Mouse (Mus musculus) forebrain, postnatal 0 days (tissue): ENCODE measurements around the gene Txnrd2. TPM values are rescaled to one million over a fixed set of nuclear protein-coding genes. Genes with fewer than 3 reads are reported as not detected.

ENCODE experiments used
- ATAC-seq: fragments of 200-750 bp; cut with Nextera tagmentation; 2 replicates; pipeline ENCODE4 v1.8.0; 2017; ENCODE audit warnings: mild to moderate bottlenecking, moderate library complexity
- DNase-seq: peaks from one replicate; pipeline ENCODE4 v3.0.0-alpha.2; 2015
- H3K27ac ChIP-seq: fragments of 300-500 bp; sonication (generic); 2 replicates; pipeline ENCODE4 v1.5.1; 2014; ENCODE audit warnings: low read depth, mild to moderate bottlenecking, antibody characterized with exemption, low read length, moderate library complexity, mixed read lengths
- H3K27me3 ChIP-seq: fragments of 300-500 bp; sonication (generic); 2 replicates; pipeline ENCODE4 v1.6.1; 2014; ENCODE audit warnings: mild to moderate bottlenecking, low read length, mixed read lengths; ENCODE audit not compliant: insufficient read depth
- H3K36me3 ChIP-seq: fragments of 300-500 bp; sonication (generic); 2 replicates; pipeline ENCODE4 v1.6.1; 2014; ENCODE audit warnings: mild to moderate bottlenecking, moderate library complexity; ENCODE audit not compliant: insufficient read depth
- H3K4me1 ChIP-seq: fragments of 300-500 bp; sonication (generic); 2 replicates; pipeline ENCODE4 v1.6.1; 2014; ENCODE audit warnings: antibody characterized with exemption; ENCODE audit not compliant: insufficient read depth
- H3K4me2 ChIP-seq: fragments of 300-500 bp; sonication (generic); 2 replicates; pipeline ENCODE4 v1.6.1; 2014; ENCODE audit warnings: low read depth, mild to moderate bottlenecking, moderate library complexity
- H3K4me3 ChIP-seq: fragments of 300-500 bp; sonication (generic); 2 replicates; pipeline ENCODE4 v1.5.1; 2014; ENCODE audit warnings: low read depth, low read length, mixed read lengths
- H3K9ac ChIP-seq: fragments of 300-500 bp; sonication (generic); 2 replicates; pipeline ENCODE4 v1.6.1; 2014; ENCODE audit warnings: mild to moderate bottlenecking
- H3K9me3 ChIP-seq: fragments of 300-500 bp; sonication (generic); 2 replicates; pipeline ENCODE4 v1.6.1; 2016; ENCODE audit warnings: low read length
- CTCF ChIP-seq: sonication (generic); IDR thresholded peaks from 2 replicates; pipeline ENCODE4 v1.5.1; 2016; ENCODE audit warnings: antibody characterized with exemption, control low read depth, low read depth
- WGBS: fragments of 180-500 bp; shearing (Covaris S2); extraction: QIAGEN DNeasy Blood & Tissue Kit; methylation state at CpG from one replicate; pipeline ENCODE4 v1.1.7; 2014; 5-methylcytosine and 5-hydroxymethylcytosine counted together
- polyA plus RNA-seq: library from polyadenylated mRNA; unstranded; fragments of >200 nt; fragmentation: Nextera tagmentation; extraction: Ambion mirVana; gene quantifications from 2 replicates; pipeline ENCODE4 v1.2.1, GENCODE M21; 2015
- total RNA-seq: library from RNA; depleted of rRNA; stranded (reverse); fragments of >200 nt; gene quantifications from 2 replicates; pipeline ENCODE4 v1.2.3, GENCODE M21; 2014

Gene Txnrd2
- total and polyA plus RNA-seq, 2 experiments from 2014 or later, result 9.7 to 34.4 TPM

GRCm38 (mm10) chr16:18433341-18433920 is 7.2 kb downstream of the Txnrd2 start:
- no peak for ATAC-seq
- Histone ChIP-seq H3K4me2 (no peak overlapping the region), H3K36me3 (peaks cover 8% of the 10 kb centered on the region; the same call in 1 of the 2 replicates), H3K27me3 (no peaks in the 10 kb centered on the region), H3K4me3 (no peak overlapping the region), H3K9ac (no peak overlapping the region), H3K9me3 (no peaks in the 10 kb centered on the region), H3K27ac (no peak overlapping the region), H3K4me1 (no peaks in the 10 kb centered on the region)
- no peak for DNase-seq
- TF ChIP-seq CTCF, result no peak
- WGBS, result 93% methylated on average over 5 of the region's 5 CpGs

GRCm38 (mm10) chr16:18436128-18436527 is 9.9 kb downstream of the Txnrd2 start:
- H3K4me3 ChIP-seq, result no peak overlapping the region
- DNase-seq (no peak), ATAC-seq (no peak)
- no peaks in the 10 kb centered on the region for H3K9me3 ChIP-seq
- H3K4me1 ChIP-seq, result no peaks in the 10 kb centered on the region
- peaks cover 11% of the 10 kb centered on the region; the same call in 1 of the 2 replicates for H3K36me3 ChIP-seq
- H3K27me3 ChIP-seq, result no peaks in the 10 kb centered on the region
- WGBS, result 95% methylated on average over 6 of the region's 6 CpGs
- no peak overlapping the region for H3K27ac ChIP-seq
- no peak overlapping the region for H3K4me2 ChIP-seq
- H3K9ac ChIP-seq, result no peak overlapping the region
- no peak for TF ChIP-seq CTCF

GRCm38 (mm10) chr16:18443385-18443841 is 17.2 kb downstream of the Txnrd2 start:
- Histone ChIP-seq H3K9ac (no peak overlapping the region), H3K9me3 (no peaks in the 10 kb centered on the region), H3K27ac (no peak overlapping the region), H3K36me3 (peaks cover 18% of the 10 kb centered on the region; the same call in 1 of the 2 replicates), H3K4me3 (no peak overlapping the region), H3K4me1 (no peaks in the 10 kb centered on the region), H3K4me2 (no peak overlapping the region), H3K27me3 (no peaks in the 10 kb centered on the region)
- ATAC-seq (peak; percentile 96), DNase-seq (peak; percentile 96)
- WGBS, result 20% methylated on average over 8 of the region's 8 CpGs
- TF ChIP-seq CTCF, result peak; percentile 100

GRCm38 (mm10) chr16:18447243-18447642 is 21.1 kb downstream of the Txnrd2 start:
- TF ChIP-seq CTCF, result no peak
- no peaks in the 10 kb centered on the region for H3K9me3 ChIP-seq
- DNase-seq, result no peak
- no peak overlapping the region for H3K4me2 ChIP-seq
- H3K27me3 ChIP-seq, result no peaks in the 10 kb centered on the region
- no peak overlapping the region for H3K9ac ChIP-seq
- no peaks in the 10 kb centered on the region for H3K4me1 ChIP-seq
- ATAC-seq, result no peak
- H3K4me3 ChIP-seq, result no peak overlapping the region
- H3K36me3 ChIP-seq, result peaks cover 7% of the 10 kb centered on the region; the same call in 1 of the 2 replicates
- H3K27ac ChIP-seq, result no peak overlapping the region

GRCm38 (mm10) chr16:18448104-18448503 is 21.9 kb downstream of the Txnrd2 start:
- H3K4me1 ChIP-seq, result no peaks in the 10 kb centered on the region
- no peak overlapping the region for H3K4me2 ChIP-seq
- DNase-seq, result no peak
- no peak overlapping the region for H3K27ac ChIP-seq
- no peaks in the 10 kb centered on the region for H3K27me3 ChIP-seq
- WGBS, result 86% methylated on average over 6 of the region's 6 CpGs
- no peaks in the 10 kb centered on the region for H3K9me3 ChIP-seq
- no peak overlapping the region for H3K9ac ChIP-seq
- H3K36me3 ChIP-seq, result peaks cover 7% of the 10 kb centered on the region; the same call in 1 of the 2 replicates
- no peak for TF ChIP-seq CTCF
- H3K4me3 ChIP-seq, result no peak overlapping the region
- no peak for ATAC-seq

GRCm38 (mm10) chr16:18449005-18449404 is 22.8 kb downstream of the Txnrd2 start:
- Histone ChIP-seq H3K9me3 (no peaks in the 10 kb centered on the region), H3K4me1 (no peaks in the 10 kb centered on the region), H3K27me3 (no peaks in the 10 kb centered on the region), H3K4me3 (no peak overlapping the region), H3K27ac (no peak overlapping the region), H3K4me2 (no peak overlapping the region), H3K36me3 (peaks cover 7% of the 10 kb centered on the region; the same call in 1 of the 2 replicates), H3K9ac (no peak overlapping the region)
- DNase-seq, result no peak
- WGBS, result 95% methylated on average over 4 of the region's 4 CpGs
- TF ChIP-seq CTCF, result no peak
- no peak for ATAC-seq

- 0 out of 2 replicates have a peak, but pooled peaks have one; percentile 10 for ATAC-seq
- WGBS, result 54% methylated on average over 9 of the region's 9 CpGs
Observed at GRCm38 (mm10) chr16:18451486-18452181, 25.4 kb downstream of the Txnrd2 start.

More at GRCm38 (mm10) chr16:18451486-18452181, 25.4 kb downstream of the Txnrd2 start:
- DNase-seq, result no peak
- H3K36me3 ChIP-seq, result peaks cover 8% of the 10 kb centered on the region; the same call in 1 of the 2 replicates
- H3K4me2 ChIP-seq, result no peak overlapping the region
- no peak overlapping the region for H3K4me3 ChIP-seq
- no peak for TF ChIP-seq CTCF
- H3K27me3 ChIP-seq, result no peaks in the 10 kb centered on the region
- H3K4me1 ChIP-seq, result no peaks in the 10 kb centered on the region
- H3K9me3 ChIP-seq, result no peaks in the 10 kb centered on the region
- H3K27ac ChIP-seq, result no peak overlapping the region
- no peak overlapping the region for H3K9ac ChIP-seq
